Mouse (Mus musculus) liver, adult 2 months (tissue): Measurements from ENCODE around the gene Emid1.

Experiments used
- CTCF ChIP-seq: fragments of 200-500 bp; IDR thresholded peaks from 2 replicates; pipeline ENCODE4 v1.5.1; 2011; ENCODE audit warnings: low read depth, low read length, control low read depth
- POLR2A ChIP-seq: fragments of 200-500 bp; IDR thresholded peaks from 2 replicates; pipeline ENCODE4 v1.6.1; 2011; ENCODE audit warnings: low read length, control low read depth; ENCODE audit not compliant: insufficient read depth; ENCODE audit errors: extremely low read depth

DNA sequence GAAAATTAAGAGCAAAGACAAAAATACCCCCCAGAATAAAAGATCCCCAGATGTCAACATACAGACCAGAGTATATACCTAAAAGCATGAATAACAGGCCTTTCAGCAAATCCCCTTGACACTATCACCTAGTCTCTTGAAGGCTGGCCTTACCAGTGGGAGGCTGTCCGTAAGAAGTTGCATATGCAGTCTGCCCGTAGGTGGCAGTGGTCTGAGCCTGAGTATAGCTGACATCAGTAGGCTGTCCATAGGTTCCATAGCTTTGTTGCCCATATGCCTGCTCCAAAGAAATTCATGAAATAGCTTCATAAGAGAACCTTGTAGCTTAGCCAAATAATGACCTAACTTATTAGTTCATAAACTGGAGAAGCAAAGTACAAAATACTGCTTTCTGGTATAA is 60.4 kb downstream of the Emid1 start:
- TF ChIP-seq CTCF = peak; percentile 15; the same call in 1 of the 2 replicates
- TF ChIP-seq POLR2A = no peak
